Mouse (Mus musculus): Measurements from ENCODE around the gene Ppm1a. TPM values are rescaled to one million over a fixed set of nuclear protein-coding genes. Genes with fewer than 3 reads are reported as not detected.
A peak's percentile ranks its signal among the peaks of the same experiment; 100 is the strongest.
"Not testable (repeated sequence)": the region's sequence is repeated elsewhere in the genome, so short reads cannot be mapped to it uniquely, and the experiment has no call there.

Ppm1a gene
- polyA plus RNA-seq, 1 experiment from 2014 or later: 46.4 TPM

GRCm38 (mm10) chr12:72767809-72768208 lies 10.6 kb downstream of the Ppm1a start:
- ATAC-seq (replicated peaks; ENCODE audit: low FRiP score) (no peak), DNase-seq (ENCODE audit: low spot score) (no peak)
- Histone ChIP-seq H3K4me3 (ENCODE audit: low read depth, low read length) (no peak overlapping the region), H3K27me3 (replicated peaks; ENCODE audit: control insufficient read depth, insufficient read depth, low read length) (no peaks in the 10 kb centered on the region), H3K4me2 (no peak overlapping the region), H3K9me3 (ENCODE audit: control insufficient read depth, low read length) (no peaks in the 10 kb centered on the region), H3K4me1 (replicated peaks; ENCODE audit: control insufficient read depth, insufficient read depth, low read length) (peaks cover 25% of the 10 kb centered on the region), H3K9ac (ENCODE audit: low read depth, low read length) (no peak overlapping the region), H3K36me3 (ENCODE audit: control insufficient read depth, insufficient read depth, low read length) (0 out of 2 replicates have a peak, but pooled peaks cover 2% of the 10 kb centered on the region), H3K27ac (ENCODE audit: low read depth, low read length) (no peak overlapping the region)
- WGBS: 71% methylated on average over 6 of the region's 6 CpGs

GRCm38 (mm10) chr12:72768230-72768629 lies 11.0 kb downstream of the Ppm1a start:
- Histone ChIP-seq H3K27me3 (replicated peaks; ENCODE audit: control insufficient read depth, insufficient read depth, low read length) (no peaks in the 10 kb centered on the region), H3K27ac (ENCODE audit: low read depth, low read length) (no peak overlapping the region), H3K36me3 (ENCODE audit: control insufficient read depth, insufficient read depth, low read length) (0 out of 2 replicates have a peak, but pooled peaks cover 2% of the 10 kb centered on the region), H3K4me3 (ENCODE audit: low read depth, low read length) (no peak overlapping the region), H3K4me1 (replicated peaks; ENCODE audit: control insufficient read depth, insufficient read depth, low read length) (peaks cover 22% of the 10 kb centered on the region), H3K4me2 (no peak overlapping the region), H3K9ac (ENCODE audit: low read depth, low read length) (no peak overlapping the region), H3K9me3 (ENCODE audit: control insufficient read depth, low read length) (no peaks in the 10 kb centered on the region)
- no peak for DNase-seq (ENCODE audit: low spot score)
- ATAC-seq (replicated peaks; ENCODE audit: low FRiP score): no peak
- WGBS: 64% methylated on average over 2 of the region's 2 CpGs

GRCm38 (mm10) chr12:72769546-72770230 lies 12.4 kb downstream of the Ppm1a start:
- no peak overlapping the region for H3K4me2 ChIP-seq
- ATAC-seq (replicated peaks; ENCODE audit: low FRiP score) (peak; percentile 66), DNase-seq (ENCODE audit: low spot score) (no peak)
- no peak overlapping the region for H3K27ac ChIP-seq (ENCODE audit: low read depth, low read length)
- no peaks in the 10 kb centered on the region for H3K9me3 ChIP-seq (ENCODE audit: control insufficient read depth, low read length)
- no peaks in the 10 kb centered on the region for H3K27me3 ChIP-seq (replicated peaks; ENCODE audit: control insufficient read depth, insufficient read depth, low read length)
- WGBS: 70% methylated on average over 5 of the region's 5 CpGs
- 0 out of 2 replicates have a peak, but pooled peaks cover 2% of the 10 kb centered on the region for H3K36me3 ChIP-seq (ENCODE audit: control insufficient read depth, insufficient read depth, low read length)
- no peak overlapping the region for H3K9ac ChIP-seq (ENCODE audit: low read depth, low read length)
- no peak overlapping the region for H3K4me3 ChIP-seq (ENCODE audit: low read depth, low read length)
- peaks cover 17% of the 10 kb centered on the region for H3K4me1 ChIP-seq (replicated peaks; ENCODE audit: control insufficient read depth, insufficient read depth, low read length)

GRCm38 (mm10) chr12:72771153-72771552 lies 13.9 kb downstream of the Ppm1a start:
- Histone ChIP-seq H3K9me3 (ENCODE audit: control insufficient read depth, low read length) (no peaks in the 10 kb centered on the region), H3K36me3 (ENCODE audit: control insufficient read depth, insufficient read depth, low read length) (0 out of 2 replicates have a peak, but pooled peaks cover 2% of the 10 kb centered on the region), H3K9ac (ENCODE audit: low read depth, low read length) (no peak overlapping the region), H3K4me3 (ENCODE audit: low read depth, low read length) (no peak overlapping the region), H3K27ac (ENCODE audit: low read depth, low read length) (no peak overlapping the region), H3K4me1 (replicated peaks; ENCODE audit: control insufficient read depth, insufficient read depth, low read length) (peaks cover 17% of the 10 kb centered on the region), H3K4me2 (no peak overlapping the region), H3K27me3 (replicated peaks; ENCODE audit: control insufficient read depth, insufficient read depth, low read length) (no peaks in the 10 kb centered on the region)
- no peak for ATAC-seq (replicated peaks; ENCODE audit: low FRiP score)
- WGBS: 88% methylated on average over 2 of the region's 2 CpGs
- DNase-seq (ENCODE audit: low spot score): no peak

- H3K4me2 ChIP-seq: no peak overlapping the region
- no peak overlapping the region for H3K9ac ChIP-seq (ENCODE audit: low read depth, low read length)
- ATAC-seq (replicated peaks; ENCODE audit: low FRiP score) (no peak), DNase-seq (ENCODE audit: low spot score) (no peak)
- no peaks in the 10 kb centered on the region for H3K27me3 ChIP-seq (replicated peaks; ENCODE audit: control insufficient read depth, insufficient read depth, low read length)
- no peak overlapping the region for H3K4me3 ChIP-seq (ENCODE audit: low read depth, low read length)
- no peak overlapping the region for H3K27ac ChIP-seq (ENCODE audit: low read depth, low read length)
- WGBS: 96% methylated on average over 3 of the region's 3 CpGs
- H3K36me3 ChIP-seq (ENCODE audit: control insufficient read depth, insufficient read depth, low read length): 0 out of 2 replicates have a peak, but pooled peaks cover 2% of the 10 kb centered on the region
- H3K9me3 ChIP-seq (ENCODE audit: control insufficient read depth, low read length): no peaks in the 10 kb centered on the region
- peaks cover 17% of the 10 kb centered on the region for H3K4me1 ChIP-seq (replicated peaks; ENCODE audit: control insufficient read depth, insufficient read depth, low read length)
Measured at GRCm38 (mm10) chr12:72771711-72772110, 14.5 kb downstream of the Ppm1a start.

GRCm38 (mm10) chr12:72773921-72774320 lies 16.7 kb downstream of the Ppm1a start:
- Histone ChIP-seq H3K4me1 (replicated peaks; ENCODE audit: control insufficient read depth, insufficient read depth, low read length) (peaks cover 7% of the 10 kb centered on the region), H3K4me2 (no peak overlapping the region), H3K9ac (ENCODE audit: low read depth, low read length) (no peak overlapping the region), H3K27ac (ENCODE audit: low read depth, low read length) (no peak overlapping the region), H3K9me3 (ENCODE audit: control insufficient read depth, low read length) (no peaks in the 10 kb centered on the region), H3K4me3 (ENCODE audit: low read depth, low read length) (no peak overlapping the region), H3K27me3 (replicated peaks; ENCODE audit: control insufficient read depth, insufficient read depth, low read length) (no peaks in the 10 kb centered on the region), H3K36me3 (ENCODE audit: control insufficient read depth, insufficient read depth, low read length) (0 out of 2 replicates have a peak, but pooled peaks cover 2% of the 10 kb centered on the region)
- no peak for ATAC-seq (replicated peaks; ENCODE audit: low FRiP score)
- no peak for DNase-seq (ENCODE audit: low spot score)
- 74% methylated on average over 7 of the region's 7 CpGs for WGBS

GRCm38 (mm10) chr12:72777244-72777643 lies 20.0 kb downstream of the Ppm1a start:
- H3K36me3 ChIP-seq (ENCODE audit: control insufficient read depth, insufficient read depth, low read length): no peaks in the 10 kb centered on the region
- H3K27ac ChIP-seq (ENCODE audit: low read depth, low read length): no peak overlapping the region
- H3K4me3 ChIP-seq (ENCODE audit: low read depth, low read length): no peak overlapping the region
- no peak overlapping the region for H3K9ac ChIP-seq (ENCODE audit: low read depth, low read length)
- DNase-seq (ENCODE audit: low spot score) (no peak), ATAC-seq (replicated peaks; ENCODE audit: low FRiP score) (no peak)
- H3K4me2 ChIP-seq: no peak overlapping the region
- no peaks in the 10 kb centered on the region for H3K9me3 ChIP-seq (ENCODE audit: control insufficient read depth, low read length)
- peaks cover 12% of the 10 kb centered on the region for H3K4me1 ChIP-seq (replicated peaks; ENCODE audit: control insufficient read depth, insufficient read depth, low read length)
- 78% methylated on average over 4 of the region's 4 CpGs for WGBS
- H3K27me3 ChIP-seq (replicated peaks; ENCODE audit: control insufficient read depth, insufficient read depth, low read length): no peaks in the 10 kb centered on the region

- no peak overlapping the region for H3K4me3 ChIP-seq (ENCODE audit: low read depth, low read length)
- no peaks in the 10 kb centered on the region for H3K9me3 ChIP-seq (ENCODE audit: control insufficient read depth, low read length)
- no peak overlapping the region for H3K9ac ChIP-seq (ENCODE audit: low read depth, low read length)
- ATAC-seq (replicated peaks; ENCODE audit: low FRiP score) (peak; percentile 99), DNase-seq (ENCODE audit: low spot score) (no peak)
- H3K4me2 ChIP-seq: peak overlapping the region; percentile 35; the same call in 1 of the 2 replicates
- peaks cover 12% of the 10 kb centered on the region for H3K4me1 ChIP-seq (replicated peaks; ENCODE audit: control insufficient read depth, insufficient read depth, low read length)
- H3K27me3 ChIP-seq (replicated peaks; ENCODE audit: control insufficient read depth, insufficient read depth, low read length): no peaks in the 10 kb centered on the region
- H3K27ac ChIP-seq (ENCODE audit: low read depth, low read length): peak overlapping the region; percentile 54
- H3K36me3 ChIP-seq (ENCODE audit: control insufficient read depth, insufficient read depth, low read length): peaks cover 3% of the 10 kb centered on the region; the same call in 1 of the 2 replicates
- WGBS: 58% methylated on average over 5 of the region's 5 CpGs
Measured at GRCm38 (mm10) chr12:72780136-72780535, 22.9 kb downstream of the Ppm1a start.

GRCm38 (mm10) chr12:72782786-72783185 lies 25.5 kb downstream of the Ppm1a start:
- H3K9ac ChIP-seq (ENCODE audit: low read depth, low read length); H3K4me3 ChIP-seq (ENCODE audit: low read depth, low read length); H3K27ac ChIP-seq (ENCODE audit: low read depth, low read length); H3K9me3 ChIP-seq (ENCODE audit: control insufficient read depth, low read length); H3K27me3 ChIP-seq (replicated peaks; ENCODE audit: control insufficient read depth, insufficient read depth, low read length); DNase-seq (ENCODE audit: low spot score); H3K36me3 ChIP-seq (ENCODE audit: control insufficient read depth, insufficient read depth, low read length); H3K4me2 ChIP-seq; ATAC-seq (replicated peaks; ENCODE audit: low FRiP score): not testable (repeated sequence)
- WGBS: 89% methylated on average over 4 of the region's 4 CpGs
- peaks cover 12% of the 10 kb centered on the region for H3K4me1 ChIP-seq (replicated peaks; ENCODE audit: control insufficient read depth, insufficient read depth, low read length)
